Comparison of ENCODE assay signal across 8 mouse cellular contexts in genomic region chr15:102136129-102136758, GRCm38 (mm10). TPM values are rescaled to one million over a fixed set of nuclear protein-coding genes. Genes with fewer than 3 reads are reported as not detected.
A peak's percentile ranks its signal among the peaks of the same experiment; 100 is the strongest.
DNase-seq lines count a peak whose midpoint lies in the region; ATAC-seq and TF ChIP-seq lines count a peak whose summit lies in the region.

Gene Spryd3, minus strand, starts transcription at chr15:102136234.

- WGBS in kidney, embryonic 14.5 days, result under 1% methylated on average over 50 of the region's 50 CpGs
- under 1% methylated on average over 50 of the region's 50 CpGs for WGBS in limb, embryonic 15.5 days

- H3K4me3 ChIP-seq in bone marrow macrophage, adult 2 months (ENCODE audit: insufficient read depth, low read length), result peak within 1 kb of the TSS; percentile 90
- H3K4me3 ChIP-seq in embryonic fibroblast, embryonic 13.5 days (ENCODE audit: insufficient read depth, low read length), result peak within 1 kb of the TSS; percentile 91
- peak within 1 kb of the TSS; percentile 83 for H3K4me3 ChIP-seq in kidney, embryonic 14.5 days (ENCODE audit: low read length)
- peak within 1 kb of the TSS; percentile 85 for H3K4me3 ChIP-seq in limb, embryonic 15.5 days

- H3K4me1 ChIP-seq in bone marrow macrophage, adult 2 months (ENCODE audit: control insufficient read depth, insufficient read depth, low read length), result peaks cover 9% of the 10 kb centered on the region
- no peaks in the 10 kb centered on the region for H3K4me1 ChIP-seq in embryonic fibroblast, embryonic 13.5 days (ENCODE audit: control insufficient read depth, insufficient read depth, low read length)
- peaks cover 7% of the 10 kb centered on the region; the same call in 1 of the 2 replicates for H3K4me1 ChIP-seq in kidney, embryonic 14.5 days (ENCODE audit: control insufficient read depth, insufficient read depth, low read length)
- peaks cover 14% of the 10 kb centered on the region for H3K4me1 ChIP-seq in limb, embryonic 15.5 days

- H3K4me2 ChIP-seq in kidney, embryonic 14.5 days (replicated peaks; ENCODE audit: low read depth, low read length), result peak within 1 kb of the TSS; percentile 74
- peak within 1 kb of the TSS; percentile 79 for H3K4me2 ChIP-seq in limb, embryonic 15.5 days

- H3K27me3 ChIP-seq in kidney, embryonic 14.5 days (ENCODE audit: control insufficient read depth, insufficient read depth, low read length), result no peaks in the 10 kb centered on the region
- H3K27me3 ChIP-seq in limb, embryonic 15.5 days, result no peaks in the 10 kb centered on the region

- DNase-seq in A20 (ENCODE audit: low read depth, low spot score), result peak; percentile 98
- DNase-seq in heart, adult 9 months (ENCODE audit: low spot score in 2 of 2), result peak; percentile 98 to 99
- peak; percentile 87 to 95 for DNase-seq in monocyte, adult 2 months (ENCODE audit: low read depth in 1 of 2, low spot score in 2 of 2)
- DNase-seq in spleen, postnatal 36 days (ENCODE audit: low spot score in 2 of 2), result peak; percentile 96 to 97

- TF ChIP-seq POLR2A in bone marrow macrophage, adult 2 months (IDR thresholded peaks at IDR 0.05; ENCODE audit: borderline replicate concordance, low read depth, low read length), result no peak
- TF ChIP-seq POLR2A in embryonic fibroblast, embryonic 13.5 days (IDR thresholded peaks at IDR 0.05; ENCODE audit: low read depth, low read length), result peak; percentile 73

- no peak for TF ChIP-seq CTCF in bone marrow macrophage, adult 2 months (IDR thresholded peaks at IDR 0.05; ENCODE audit: low read depth, low read length)
- no peak for TF ChIP-seq CTCF in embryonic fibroblast, embryonic 13.5 days (IDR thresholded peaks at IDR 0.05; ENCODE audit: borderline replicate concordance, insufficient read depth, low read length)

- peaks cover 12% of the 10 kb centered on the region; the same call in 1 of the 2 replicates for H3K36me3 ChIP-seq in kidney, embryonic 14.5 days (ENCODE audit: control insufficient read depth, insufficient read depth, low read length)
- H3K36me3 ChIP-seq in limb, embryonic 15.5 days, result peaks cover 22% of the 10 kb centered on the region

- peak; percentile 99 for ATAC-seq in kidney, embryonic 14.5 days (ENCODE audit: low FRiP score, low TSS enrichment)
- ATAC-seq in limb, embryonic 15.5 days (ENCODE audit: insufficient number of reproducible peaks, low FRiP score, low TSS enrichment, low read depth), result peak; percentile 98

- H3K9ac ChIP-seq in kidney, embryonic 14.5 days (ENCODE audit: low read depth, low read length), result peak within 1 kb of the TSS; percentile 83
- H3K9ac ChIP-seq in limb, embryonic 15.5 days, result peak within 1 kb of the TSS; percentile 72

- H3K27ac ChIP-seq in bone marrow macrophage, adult 2 months (ENCODE audit: insufficient read depth, low read depth, low read length), result no peak within 1 kb of the TSS
- peak within 1 kb of the TSS; percentile 89 for H3K27ac ChIP-seq in embryonic fibroblast, embryonic 13.5 days (ENCODE audit: insufficient read depth, low read length)
- H3K27ac ChIP-seq in kidney, embryonic 14.5 days (ENCODE audit: low read depth, low read length), result peak within 1 kb of the TSS; percentile 53; the same call in 1 of the 2 replicates
- peak within 1 kb of the TSS; percentile 82 for H3K27ac ChIP-seq in limb, embryonic 15.5 days

- no peaks in the 10 kb centered on the region for H3K9me3 ChIP-seq in kidney, embryonic 14.5 days (ENCODE audit: control insufficient read depth, low read length)
- no peaks in the 10 kb centered on the region for H3K9me3 ChIP-seq in limb, embryonic 15.5 days

RNA-seq across cellular contexts. Expression of gene Spryd3, which starts in this region (rescaled TPM):
- polyA plus RNA-seq in bone marrow macrophage, adult 2 months (2012; ENCODE audit: insufficient read depth, insufficient read length, missing spikeins), result 20.8 and 21.4 TPM in 2 replicates
- 35.5 and 36.0 TPM in 2 replicates for polyA plus RNA-seq in embryonic fibroblast, embryonic 13.5 days (2011; ENCODE audit: insufficient read length, low read depth, missing spikeins)
- polyA plus RNA-seq in kidney, embryonic 14.5 days (2014; fragmentation: Nextera tagmentation; extraction: Ambion mirVana), result 9.0 and 11.1 TPM in 2 replicates
- 33.4 and 35.4 TPM in 2 replicates for polyA plus RNA-seq in limb, embryonic 15.5 days (2015; fragmentation: Nextera tagmentation; extraction: Ambion mirVana)
